Mouse (Mus musculus): ENCODE data around the gene Fbln5.

GRCm38 (mm10) chr12:101862286-101862964, 43.6 kb upstream of the Fbln5 start:
- TF ChIP-seq CTCF (IDR thresholded peaks at IDR 0.05; ENCODE audit: low read depth) (no peak), EP300 (IDR thresholded peaks at IDR 0.05; ENCODE audit: low read depth) (no peak)

Measured in liver, postnatal 0 days (tissue).